Mouse (Mus musculus): ENCODE measurements around the gene Gm572. TPM values are rescaled to one million over a fixed set of nuclear protein-coding genes. Genes with fewer than 3 reads are reported as not detected.
A peak's percentile ranks its signal among the peaks of the same experiment; 100 is the strongest.

Gm572 gene
- polyA plus RNA-seq, 1 experiment from 2014 or later: not detected

- WGBS: under 1% methylated on average over 50 of the region's 51 CpGs
- Histone ChIP-seq H3K27ac (replicated peaks) (peak within 1 kb of the TSS; percentile 90), H3K4me2 (peak within 1 kb of the TSS; percentile 95), H3K27me3 (replicated peaks) (no peaks in the 10 kb centered on the region), H3K4me3 (replicated peaks) (peak within 1 kb of the TSS; percentile 74), H3K4me1 (peaks cover 29% of the 10 kb centered on the region), H3K9me3 (replicated peaks) (no peaks in the 10 kb centered on the region), H3K36me3 (peaks cover 31% of the 10 kb centered on the region), H3K9ac (replicated peaks) (peak within 1 kb of the TSS; percentile 92)
- peak; percentile 98 for ATAC-seq (ENCODE audit: low FRiP score)
Observed at GRCm38 (mm10) chr4:148626623-148627185, 16.4 kb upstream of the Gm572 start, which contains the start of gene Tardbp. Gene Tardbp, minus strand, starts transcription at chr4:148627019.

- Histone ChIP-seq H3K27ac (replicated peaks) (peak overlapping the region; percentile 90; the same call in 1 of the 2 replicates), H3K9ac (replicated peaks) (peak overlapping the region; percentile 34; the same call in 1 of the 2 replicates), H3K4me3 (replicated peaks) (peak overlapping the region; percentile 74), H3K36me3 (peaks cover 27% of the 10 kb centered on the region), H3K27me3 (replicated peaks) (no peaks in the 10 kb centered on the region), H3K4me2 (peak overlapping the region; percentile 95), H3K9me3 (replicated peaks) (no peaks in the 10 kb centered on the region), H3K4me1 (peaks cover 29% of the 10 kb centered on the region)
- WGBS: 60% methylated on average over 3 of the region's 3 CpGs
- ATAC-seq (ENCODE audit: low FRiP score): peak; percentile 27
Observed at GRCm38 (mm10) chr4:148627246-148627645, 15.9 kb upstream of the Gm572 start.

GRCm38 (mm10) chr4:148632013-148632692, 11.0 kb upstream of the Gm572 start:
- Histone ChIP-seq H3K36me3 (no peaks in the 10 kb centered on the region), H3K27me3 (replicated peaks) (no peaks in the 10 kb centered on the region), H3K9me3 (replicated peaks) (no peaks in the 10 kb centered on the region), H3K9ac (replicated peaks) (no peak overlapping the region), H3K4me3 (replicated peaks) (no peak overlapping the region), H3K4me1 (peaks cover 3% of the 10 kb centered on the region; the same call in 1 of the 2 replicates), H3K27ac (replicated peaks) (no peak overlapping the region), H3K4me2 (no peak overlapping the region)
- 87% methylated on average over 3 of the region's 3 CpGs for WGBS
- no peak for ATAC-seq (ENCODE audit: low FRiP score)

- H3K27ac ChIP-seq (replicated peaks): no peak overlapping the region
- 55% methylated on average over 2 of the region's 2 CpGs for WGBS
- ATAC-seq (ENCODE audit: low FRiP score): no peak
- no peak overlapping the region for H3K4me3 ChIP-seq (replicated peaks)
- H3K4me2 ChIP-seq: no peak overlapping the region
- no peaks in the 10 kb centered on the region for H3K27me3 ChIP-seq (replicated peaks)
- H3K4me1 ChIP-seq: no peaks in the 10 kb centered on the region
- H3K9me3 ChIP-seq (replicated peaks): no peaks in the 10 kb centered on the region
- H3K36me3 ChIP-seq: no peaks in the 10 kb centered on the region
- no peak overlapping the region for H3K9ac ChIP-seq (replicated peaks)
Observed at GRCm38 (mm10) chr4:148633395-148634061, 9.6 kb upstream of the Gm572 start.

GRCm38 (mm10) chr4:148635309-148635708, 7.8 kb upstream of the Gm572 start:
- no peak overlapping the region for H3K4me3 ChIP-seq (replicated peaks)
- no peak overlapping the region for H3K27ac ChIP-seq (replicated peaks)
- no peak for ATAC-seq (ENCODE audit: low FRiP score)
- no peaks in the 10 kb centered on the region for H3K4me1 ChIP-seq
- no peaks in the 10 kb centered on the region for H3K27me3 ChIP-seq (replicated peaks)
- WGBS: 90% methylated on average over 2 of the region's 2 CpGs
- H3K36me3 ChIP-seq: no peaks in the 10 kb centered on the region
- no peaks in the 10 kb centered on the region for H3K9me3 ChIP-seq (replicated peaks)
- no peak overlapping the region for H3K4me2 ChIP-seq
- no peak overlapping the region for H3K9ac ChIP-seq (replicated peaks)

GRCm38 (mm10) chr4:148638302-148638701, 4.8 kb upstream of the Gm572 start:
- 58% methylated on average over 9 of the region's 9 CpGs for WGBS
- no peaks in the 10 kb centered on the region for H3K4me1 ChIP-seq
- no peak overlapping the region for H3K9ac ChIP-seq (replicated peaks)
- ATAC-seq (ENCODE audit: low FRiP score): no peak
- no peak overlapping the region for H3K4me3 ChIP-seq (replicated peaks)
- no peaks in the 10 kb centered on the region for H3K27me3 ChIP-seq (replicated peaks)
- H3K9me3 ChIP-seq (replicated peaks): no peaks in the 10 kb centered on the region
- no peak overlapping the region for H3K27ac ChIP-seq (replicated peaks)
- H3K4me2 ChIP-seq: no peak overlapping the region
- no peaks in the 10 kb centered on the region for H3K36me3 ChIP-seq

GRCm38 (mm10) chr4:148639455-148639854, 3.7 kb upstream of the Gm572 start:
- no peak for ATAC-seq (ENCODE audit: low FRiP score)
- H3K27ac ChIP-seq (replicated peaks): no peak overlapping the region
- peaks cover 7% of the 10 kb centered on the region for H3K4me1 ChIP-seq
- no peaks in the 10 kb centered on the region for H3K27me3 ChIP-seq (replicated peaks)
- H3K4me2 ChIP-seq: no peak overlapping the region
- no peaks in the 10 kb centered on the region for H3K9me3 ChIP-seq (replicated peaks)
- 91% methylated on average over 2 of the region's 2 CpGs for WGBS
- H3K36me3 ChIP-seq: no peaks in the 10 kb centered on the region
- no peak overlapping the region for H3K4me3 ChIP-seq (replicated peaks)
- no peak overlapping the region for H3K9ac ChIP-seq (replicated peaks)

GRCm38 (mm10) chr4:148641121-148641520, 2.0 kb upstream of the Gm572 start:
- Histone ChIP-seq H3K4me1 (peaks cover 7% of the 10 kb centered on the region), H3K4me2 (no peak overlapping the region), H3K27me3 (replicated peaks) (no peaks in the 10 kb centered on the region), H3K27ac (replicated peaks) (no peak overlapping the region), H3K9me3 (replicated peaks) (no peaks in the 10 kb centered on the region), H3K36me3 (no peaks in the 10 kb centered on the region), H3K9ac (replicated peaks) (no peak overlapping the region), H3K4me3 (replicated peaks) (no peak overlapping the region)
- WGBS: 75% methylated on average over 5 of the region's 5 CpGs
- no peak for ATAC-seq (ENCODE audit: low FRiP score)

DNA sequence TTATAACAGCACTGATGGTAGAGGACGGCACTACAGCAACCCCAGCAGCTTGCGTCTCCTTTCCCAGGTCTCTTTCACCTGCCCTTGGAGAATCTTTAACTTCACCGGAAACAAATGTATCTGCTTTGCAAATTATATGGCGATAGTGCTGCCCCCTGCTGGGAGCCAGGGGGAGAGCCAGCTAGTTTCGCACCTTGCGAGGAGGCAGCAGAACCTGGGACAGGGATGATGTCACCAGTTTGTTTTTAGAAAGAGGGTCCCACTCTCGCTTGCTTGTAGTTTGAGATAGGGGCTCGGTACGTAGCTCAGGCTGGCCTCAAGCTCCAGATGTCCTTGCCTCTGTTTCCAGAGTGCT, 1.0 kb downstream of the Gm572 start:
- no peak overlapping the region for H3K4me3 ChIP-seq (replicated peaks)
- H3K36me3 ChIP-seq: no peaks in the 10 kb centered on the region
- no peaks in the 10 kb centered on the region for H3K9me3 ChIP-seq (replicated peaks)
- H3K27ac ChIP-seq (replicated peaks): no peak overlapping the region
- H3K9ac ChIP-seq (replicated peaks): no peak overlapping the region
- H3K27me3 ChIP-seq (replicated peaks): no peaks in the 10 kb centered on the region
- ATAC-seq (ENCODE audit: low FRiP score): no peak
- peaks cover 7% of the 10 kb centered on the region for H3K4me1 ChIP-seq
- 5% methylated on average over 9 of the region's 9 CpGs for WGBS
- H3K4me2 ChIP-seq: peak overlapping the region; percentile 38

GRCm38 (mm10) chr4:148644926-148645325, 1.8 kb downstream of the Gm572 start:
- H3K27ac ChIP-seq (replicated peaks): no peak overlapping the region
- H3K9ac ChIP-seq (replicated peaks): no peak overlapping the region
- no peaks in the 10 kb centered on the region for H3K9me3 ChIP-seq (replicated peaks)
- H3K4me2 ChIP-seq: no peak overlapping the region
- no peaks in the 10 kb centered on the region for H3K27me3 ChIP-seq (replicated peaks)
- peaks cover 7% of the 10 kb centered on the region for H3K4me1 ChIP-seq
- no peaks in the 10 kb centered on the region for H3K36me3 ChIP-seq
- 88% methylated on average over 6 of the region's 6 CpGs for WGBS
- no peak overlapping the region for H3K4me3 ChIP-seq (replicated peaks)
- ATAC-seq (ENCODE audit: low FRiP score): no peak

DNA sequence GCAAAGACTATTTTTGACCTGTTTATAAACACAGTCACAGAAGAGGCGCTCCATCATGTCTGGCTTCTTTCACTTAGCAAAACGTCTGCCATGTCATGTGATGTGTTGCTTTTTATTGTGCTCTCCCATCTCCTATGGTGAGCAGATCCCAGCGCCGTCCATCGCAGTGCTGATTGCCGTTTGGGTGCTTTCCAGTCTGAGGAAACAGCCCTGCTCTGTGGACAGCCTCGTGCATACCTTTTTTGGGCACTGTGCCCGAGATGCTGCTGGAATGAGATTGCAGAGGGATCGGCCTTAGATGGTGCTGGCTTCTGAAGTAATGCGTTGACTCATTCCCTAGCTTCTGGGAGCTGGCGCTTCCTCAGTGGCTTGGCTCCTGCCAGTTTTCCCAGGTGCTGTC, 3.5 kb downstream of the Gm572 start:
- 64% methylated on average over 11 of the region's 11 CpGs for WGBS
- no peaks in the 10 kb centered on the region for H3K36me3 ChIP-seq
- no peak overlapping the region for H3K27ac ChIP-seq (replicated peaks)
- ATAC-seq (ENCODE audit: low FRiP score): no peak
- no peak overlapping the region for H3K4me3 ChIP-seq (replicated peaks)
- H3K4me2 ChIP-seq: no peak overlapping the region
- no peak overlapping the region for H3K9ac ChIP-seq (replicated peaks)
- H3K9me3 ChIP-seq (replicated peaks): no peaks in the 10 kb centered on the region
- no peaks in the 10 kb centered on the region for H3K27me3 ChIP-seq (replicated peaks)
- peaks cover 12% of the 10 kb centered on the region for H3K4me1 ChIP-seq

DNA sequence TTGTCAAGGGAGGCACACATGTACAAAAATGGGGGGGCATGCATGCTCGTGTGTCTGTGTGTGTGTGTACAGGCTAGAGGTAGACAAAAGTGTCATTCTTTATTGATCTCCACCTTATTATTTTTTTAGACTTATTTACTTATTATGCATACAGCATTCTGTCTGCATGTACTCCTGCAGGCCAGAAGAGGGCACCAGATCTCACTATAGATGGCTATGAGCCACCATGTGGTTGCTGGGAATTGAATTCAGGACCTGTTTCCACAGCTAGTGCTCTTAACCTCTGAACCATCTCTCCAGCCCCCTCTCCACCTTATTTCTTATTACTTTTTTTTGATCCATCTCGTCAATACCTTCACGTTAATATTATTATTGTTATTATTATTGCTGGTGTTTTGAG, 6.2 kb downstream of the Gm572 start:
- Histone ChIP-seq H3K9me3 (replicated peaks) (no peaks in the 10 kb centered on the region), H3K4me1 (peaks cover 5% of the 10 kb centered on the region; the same call in 1 of the 2 replicates), H3K36me3 (no peaks in the 10 kb centered on the region), H3K4me3 (replicated peaks) (no peak overlapping the region), H3K27me3 (replicated peaks) (no peaks in the 10 kb centered on the region), H3K4me2 (no peak overlapping the region), H3K27ac (replicated peaks) (no peak overlapping the region), H3K9ac (replicated peaks) (no peak overlapping the region)
- ATAC-seq (ENCODE audit: low FRiP score): no peak
- 61% methylated on average over 3 of the region's 3 CpGs for WGBS
